Mouse (Mus musculus) stomach, postnatal 0 days (tissue): ENCODE results near the gene Plscr4.

Experiments used
- CTCF ChIP-seq: IDR thresholded peaks from 2 replicates; pipeline ENCODE4 v1.5.1; 2016; ENCODE audit warnings: antibody characterized with exemption, low read depth, mild to moderate bottlenecking, moderate library complexity
- EP300 ChIP-seq: optimal IDR thresholded peaks from 2 replicates; pipeline ENCODE3; 2016; ENCODE audit warnings: antibody characterized with exemption

DNA sequence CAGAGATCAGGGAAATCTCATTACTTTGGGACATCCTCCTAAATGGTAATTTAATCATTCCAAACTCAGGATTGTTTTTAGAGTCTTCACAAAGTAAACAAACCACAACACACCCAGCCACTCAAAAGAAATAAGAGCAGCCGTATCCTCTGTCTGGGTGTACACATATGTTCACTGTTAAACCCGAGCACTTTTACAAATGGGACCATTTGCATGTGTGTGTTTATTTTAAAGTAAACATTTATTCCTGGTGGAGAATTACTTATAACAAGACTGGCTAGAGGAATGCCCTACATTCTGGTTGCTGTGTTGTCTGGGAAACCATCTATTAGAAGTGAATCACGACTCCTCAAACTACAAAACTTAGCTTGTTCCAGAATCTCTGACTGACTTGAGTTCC, 47.1 kb downstream of the Plscr4 start:
- no peak for TF ChIP-seq CTCF
- TF ChIP-seq EP300 = no peak
